Mouse (Mus musculus): ENCODE measurements around the gene Mcrip2. TPM values are rescaled to one million over a fixed set of nuclear protein-coding genes. Genes with fewer than 3 reads are reported as not detected.
A peak's percentile ranks its signal among the peaks of the same experiment; 100 is the strongest.

The Mcrip2 gene
- polyA plus RNA-seq, 1 experiment: 52.1 TPM

DNA sequence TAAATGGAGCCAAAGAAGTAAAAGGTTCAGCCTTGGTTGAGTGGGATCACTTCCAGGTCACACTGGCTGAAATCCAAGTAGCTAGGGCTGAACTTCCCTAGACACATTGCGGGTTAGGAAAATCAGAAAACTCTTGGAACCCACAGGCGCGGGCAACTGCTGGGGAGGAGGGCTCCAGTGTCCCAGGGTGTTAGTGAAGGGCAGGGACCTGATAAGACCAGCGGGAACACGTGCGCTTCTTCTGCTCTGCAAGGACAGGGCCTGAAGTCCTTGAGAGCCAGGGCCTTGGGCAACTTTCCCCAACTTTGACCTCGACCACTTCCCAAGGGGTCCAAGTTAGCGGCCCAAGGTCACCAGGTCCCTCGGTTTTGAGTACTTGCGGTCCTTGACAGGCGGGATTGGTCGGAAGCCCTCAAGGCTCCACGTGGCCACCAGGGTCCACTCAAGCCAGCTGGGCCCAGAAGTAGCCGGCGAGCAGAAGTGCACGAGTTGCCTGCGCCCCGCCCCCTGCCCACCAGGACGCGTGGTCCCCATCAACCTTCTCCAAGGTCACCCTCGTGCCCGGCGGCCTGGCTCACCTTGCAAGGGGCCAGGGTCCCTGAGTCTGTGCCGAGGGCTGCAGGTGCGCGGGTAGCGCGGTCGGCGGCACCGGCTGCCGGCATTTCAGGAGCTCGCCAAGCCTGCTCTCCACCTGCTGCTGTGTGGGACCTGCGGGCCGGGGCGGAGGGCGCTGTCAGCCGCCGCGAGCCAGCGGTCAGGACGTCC is 546 bp downstream of the Mcrip2 start:
- 1% methylated on average over 42 of the region's 42 CpGs for WGBS
- no peak overlapping the region for H3K27ac ChIP-seq (ENCODE audit: control insufficient read depth, insufficient read depth, low read length)
- H3K27me3 ChIP-seq (ENCODE audit: control insufficient read depth, insufficient read depth, low read length): no peaks in the 10 kb centered on the region
- 0 out of 2 replicates have a peak, but pooled peaks have one; percentile 34 for TF ChIP-seq CTCF (IDR thresholded peaks at IDR 0.05; ENCODE audit: borderline replicate concordance, control insufficient read depth, extremely low read depth, insufficient read depth, low read length, poor library complexity)
- TF ChIP-seq POLR2A (IDR thresholded peaks at IDR 0.05; ENCODE audit: control insufficient read depth, extremely low read depth, insufficient read depth, low read length, poor library complexity): no peak
- H3K36me3 ChIP-seq (ENCODE audit: control insufficient read depth, insufficient read depth, low read length): no peaks in the 10 kb centered on the region
- peaks cover 14% of the 10 kb centered on the region for H3K4me1 ChIP-seq (replicated peaks; ENCODE audit: control insufficient read depth, insufficient read depth, low read length)
- no peak for DNase-seq
- peak overlapping the region; percentile 95 for H3K4me3 ChIP-seq (ENCODE audit: control insufficient read depth, insufficient read depth, low read length)

DNA sequence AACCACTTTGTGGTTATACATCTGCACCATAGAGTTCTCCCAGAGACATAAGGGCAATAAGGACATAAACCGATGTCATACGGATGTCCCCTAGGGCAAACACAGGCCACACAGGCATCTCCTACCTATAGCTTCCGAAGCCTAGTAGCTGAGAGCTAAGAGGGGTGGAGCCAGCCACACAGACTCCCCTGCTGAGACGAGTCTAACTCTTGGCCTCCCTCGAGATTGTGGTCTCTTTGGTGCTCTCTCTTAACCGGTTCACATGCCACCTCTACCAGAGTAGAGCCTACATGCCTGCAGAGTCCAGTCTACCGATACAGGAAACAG is 1.1 kb downstream of the Mcrip2 start:
- Histone ChIP-seq H3K4me1 (replicated peaks; ENCODE audit: control insufficient read depth, insufficient read depth, low read length) (peaks cover 14% of the 10 kb centered on the region), H3K27me3 (ENCODE audit: control insufficient read depth, insufficient read depth, low read length) (no peaks in the 10 kb centered on the region), H3K4me3 (ENCODE audit: control insufficient read depth, insufficient read depth, low read length) (no peak overlapping the region), H3K27ac (ENCODE audit: control insufficient read depth, insufficient read depth, low read length) (no peak overlapping the region), H3K36me3 (ENCODE audit: control insufficient read depth, insufficient read depth, low read length) (no peaks in the 10 kb centered on the region)
- WGBS: 2% methylated on average over 7 of the region's 7 CpGs
- TF ChIP-seq POLR2A (IDR thresholded peaks at IDR 0.05; ENCODE audit: control insufficient read depth, extremely low read depth, insufficient read depth, low read length, poor library complexity) (no peak), CTCF (IDR thresholded peaks at IDR 0.05; ENCODE audit: borderline replicate concordance, control insufficient read depth, extremely low read depth, insufficient read depth, low read length, poor library complexity) (no peak)
- DNase-seq: peak; percentile 38

- H3K4me3 ChIP-seq (ENCODE audit: control insufficient read depth, insufficient read depth, low read length): no peak overlapping the region
- no peak for DNase-seq
Observed at GRCm38 (mm10) chr17:25866172-25866571, 2.4 kb downstream of the Mcrip2 start.

DNA sequence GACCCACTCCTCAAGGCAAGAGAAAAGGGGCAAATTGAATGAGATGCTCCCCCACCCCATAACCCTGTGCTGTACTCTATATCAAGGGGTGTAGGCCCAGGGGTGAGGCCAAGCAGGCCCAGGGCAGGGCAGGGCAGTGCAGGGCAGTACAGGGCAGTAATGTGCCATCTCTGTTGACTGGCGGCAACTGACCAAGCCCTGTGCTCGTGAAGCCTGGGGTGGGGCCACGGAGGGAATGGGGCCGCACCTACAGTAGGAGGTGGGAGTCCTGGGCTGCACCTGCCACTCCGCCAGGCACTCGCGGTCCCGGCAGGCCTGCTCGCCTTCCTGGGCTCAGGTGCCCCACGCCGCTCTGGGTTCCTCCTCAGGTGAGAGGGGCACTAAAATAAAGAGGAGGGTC is 3.3 kb downstream of the Mcrip2 start:
- Histone ChIP-seq H3K36me3 (ENCODE audit: control insufficient read depth, insufficient read depth, low read length) (no peaks in the 10 kb centered on the region), H3K4me3 (ENCODE audit: control insufficient read depth, insufficient read depth, low read length) (no peak overlapping the region), H3K4me1 (replicated peaks; ENCODE audit: control insufficient read depth, insufficient read depth, low read length) (peaks cover 27% of the 10 kb centered on the region), H3K27ac (ENCODE audit: control insufficient read depth, insufficient read depth, low read length) (no peak overlapping the region), H3K27me3 (ENCODE audit: control insufficient read depth, insufficient read depth, low read length) (no peaks in the 10 kb centered on the region)
- TF ChIP-seq CTCF (IDR thresholded peaks at IDR 0.05; ENCODE audit: borderline replicate concordance, control insufficient read depth, extremely low read depth, insufficient read depth, low read length, poor library complexity) (no peak), POLR2A (IDR thresholded peaks at IDR 0.05; ENCODE audit: control insufficient read depth, extremely low read depth, insufficient read depth, low read length, poor library complexity) (no peak)
- no peak for DNase-seq
- 98% methylated on average over 11 of the region's 11 CpGs for WGBS

More at GRCm38 (mm10) chr17:25866172-25866571, 2.4 kb downstream of the Mcrip2 start:
- Histone ChIP-seq H3K27ac (ENCODE audit: control insufficient read depth, insufficient read depth, low read length) (no peak overlapping the region), H3K27me3 (ENCODE audit: control insufficient read depth, insufficient read depth, low read length) (no peaks in the 10 kb centered on the region), H3K36me3 (ENCODE audit: control insufficient read depth, insufficient read depth, low read length) (no peaks in the 10 kb centered on the region), H3K4me1 (replicated peaks; ENCODE audit: control insufficient read depth, insufficient read depth, low read length) (peaks cover 19% of the 10 kb centered on the region)
- TF ChIP-seq CTCF (IDR thresholded peaks at IDR 0.05; ENCODE audit: borderline replicate concordance, control insufficient read depth, extremely low read depth, insufficient read depth, low read length, poor library complexity) (no peak), POLR2A (IDR thresholded peaks at IDR 0.05; ENCODE audit: control insufficient read depth, extremely low read depth, insufficient read depth, low read length, poor library complexity) (no peak)
- WGBS: 95% methylated on average over 3 of the region's 3 CpGs

DNA sequence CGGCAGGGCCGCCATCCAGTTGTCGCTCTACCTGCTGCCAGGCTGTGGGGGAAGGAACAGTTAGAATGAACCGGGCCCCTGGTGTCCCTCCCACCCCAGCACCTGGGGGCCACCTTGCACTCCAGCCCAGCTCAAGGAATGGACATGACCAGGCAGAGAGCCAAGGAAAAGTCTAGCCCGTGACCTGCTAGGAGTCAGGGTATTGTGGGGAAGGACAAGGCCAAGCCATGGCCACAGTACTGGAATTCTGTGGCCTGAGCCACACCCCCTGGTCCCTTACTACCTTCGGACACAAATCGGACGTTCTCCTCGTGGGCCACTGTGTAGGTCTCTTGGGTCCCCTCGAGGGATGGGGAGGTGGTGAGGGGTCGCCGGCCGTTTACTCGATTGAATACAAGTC is 4.3 kb downstream of the Mcrip2 start:
- 96% methylated on average over 14 of the region's 14 CpGs for WGBS
- no peak overlapping the region for H3K27ac ChIP-seq (ENCODE audit: control insufficient read depth, insufficient read depth, low read length)
- H3K4me1 ChIP-seq (replicated peaks; ENCODE audit: control insufficient read depth, insufficient read depth, low read length): peaks cover 27% of the 10 kb centered on the region

GRCm38 (mm10) chr17:25863681-25864080 is 4.9 kb downstream of the Mcrip2 start:
- Histone ChIP-seq H3K27ac (ENCODE audit: control insufficient read depth, insufficient read depth, low read length) (no peak overlapping the region), H3K4me1 (replicated peaks; ENCODE audit: control insufficient read depth, insufficient read depth, low read length) (peaks cover 25% of the 10 kb centered on the region)

More for the DNA sequence above, 4.3 kb downstream of the Mcrip2 start:
- H3K36me3 ChIP-seq (ENCODE audit: control insufficient read depth, insufficient read depth, low read length): no peaks in the 10 kb centered on the region
- DNase-seq: no peak
- H3K4me3 ChIP-seq (ENCODE audit: control insufficient read depth, insufficient read depth, low read length): no peak overlapping the region
- H3K27me3 ChIP-seq (ENCODE audit: control insufficient read depth, insufficient read depth, low read length): no peaks in the 10 kb centered on the region
- TF ChIP-seq POLR2A (IDR thresholded peaks at IDR 0.05; ENCODE audit: control insufficient read depth, extremely low read depth, insufficient read depth, low read length, poor library complexity) (no peak), CTCF (IDR thresholded peaks at IDR 0.05; ENCODE audit: borderline replicate concordance, control insufficient read depth, extremely low read depth, insufficient read depth, low read length, poor library complexity) (no peak)

More at GRCm38 (mm10) chr17:25863681-25864080, 4.9 kb downstream of the Mcrip2 start:
- H3K36me3 ChIP-seq (ENCODE audit: control insufficient read depth, insufficient read depth, low read length): no peaks in the 10 kb centered on the region
- no peak for TF ChIP-seq POLR2A (IDR thresholded peaks at IDR 0.05; ENCODE audit: control insufficient read depth, extremely low read depth, insufficient read depth, low read length, poor library complexity)
- TF ChIP-seq CTCF (IDR thresholded peaks at IDR 0.05; ENCODE audit: borderline replicate concordance, control insufficient read depth, extremely low read depth, insufficient read depth, low read length, poor library complexity): no peak
- 97% methylated on average over 6 of the region's 6 CpGs for WGBS
- no peak overlapping the region for H3K4me3 ChIP-seq (ENCODE audit: control insufficient read depth, insufficient read depth, low read length)
- no peaks in the 10 kb centered on the region for H3K27me3 ChIP-seq (ENCODE audit: control insufficient read depth, insufficient read depth, low read length)
- DNase-seq: no peak
